Mouse (Mus musculus) erythroid progenitor cell, adult 5-6 weeks (primary cell): Measurements from ENCODE around the gene Uap1l1. TPM values are rescaled to one million over a fixed set of nuclear protein-coding genes. Genes with fewer than 3 reads are reported as not detected.
"Not testable (repeated sequence)": the region's sequence is repeated elsewhere in the genome, so short reads cannot be mapped to it uniquely, and the experiment has no call there.

Experiments
- ATAC-seq: replicated peaks from 2 replicates; pipeline ENCODE4 v1.8.0; 2016; ENCODE audit warnings: moderate number of reproducible peaks, mild to moderate bottlenecking, moderate TSS enrichment, inconsistent platforms; ENCODE audit not compliant: poor library complexity, low FRiP score, severe bottlenecking
- total RNA-seq, 2 experiments: library from RNA; stranded (forward) in 1 of 2; stranded (reverse) in 1 of 2; fragments of 150-400 nt in 1 of 2; fragments of 186-747, 209-891 nt in 1 of 2; gene quantifications; 2 replicates each; pipeline versions ENCODE4 v1.2.3 to v1.2.4; 2015 to 2017; ENCODE audit warnings: low replicate concordance in 2 of 2

Uap1l1 gene
- total RNA-seq (2015; ENCODE audit: low replicate concordance) = 8.8 and 13.3 TPM in 2 replicates
- total RNA-seq (2017; ENCODE audit: low replicate concordance) = 0.30 and 2.7 TPM in 2 replicates

GRCm38 (mm10) chr2:25365091-25365761 is at the start of gene Uap1l1:
Gene Uap1l1, minus strand, starts transcription at chr2:25365682.
- no peak for ATAC-seq

GRCm38 (mm10) chr2:25413436-25413835 is 48.0 kb upstream of the Uap1l1 start:
- ATAC-seq = not testable (repeated sequence)

- ATAC-seq = no peak
Observed at GRCm38 (mm10) chr2:25408908-25409307, 43.4 kb upstream of the Uap1l1 start.

GRCm38 (mm10) chr2:25403994-25404393 is 38.5 kb upstream of the Uap1l1 start:
- no peak for ATAC-seq

GRCm38 (mm10) chr2:25402972-25403601 is 37.6 kb upstream of the Uap1l1 start:
- no peak for ATAC-seq

GRCm38 (mm10) chr2:25402377-25402971 is 37.0 kb upstream of the Uap1l1 start:
- no peak for ATAC-seq

GRCm38 (mm10) chr2:25400764-25401163 is 35.3 kb upstream of the Uap1l1 start:
- ATAC-seq = no peak

- ATAC-seq = no peak
Observed at GRCm38 (mm10) chr2:25400291-25400690, 34.8 kb upstream of the Uap1l1 start.

GRCm38 (mm10) chr2:25399051-25399450 is 33.6 kb upstream of the Uap1l1 start, which contains the start of gene Npdc1:
Gene Npdc1, plus strand, starts transcription at chr2:25399351.
- no peak for ATAC-seq

- ATAC-seq = no peak
Observed at GRCm38 (mm10) chr2:25398065-25398464, 32.6 kb upstream of the Uap1l1 start.

GRCm38 (mm10) chr2:25397010-25397409 is 31.5 kb upstream of the Uap1l1 start:
- no peak for ATAC-seq

- ATAC-seq = no peak
Observed at GRCm38 (mm10) chr2:25396597-25396983, 31.1 kb upstream of the Uap1l1 start.

GRCm38 (mm10) chr2:25395721-25396596 is 30.5 kb upstream of the Uap1l1 start, which contains the start of gene Entpd2:
Gene Entpd2, plus strand, starts transcription at chr2:25395874.
- no peak for ATAC-seq

- no peak for ATAC-seq
Observed at GRCm38 (mm10) chr2:25394281-25395221, 29.1 kb upstream of the Uap1l1 start.

- ATAC-seq = no peak
Observed at GRCm38 (mm10) chr2:25391266-25391665, 25.8 kb upstream of the Uap1l1 start.

GRCm38 (mm10) chr2:25384492-25384891 is 19.0 kb upstream of the Uap1l1 start:
- no peak for ATAC-seq

- no peak for ATAC-seq
Observed at GRCm38 (mm10) chr2:25376589-25376988, 11.1 kb upstream of the Uap1l1 start.

GRCm38 (mm10) chr2:25373431-25373830 is 7.9 kb upstream of the Uap1l1 start:
- ATAC-seq = no peak
